Mouse (Mus musculus): Measurements from ENCODE around the gene Ubap1l.

GRCm38 (mm10) chr9:65346476-65347111 lies 14.2 kb upstream of the Ubap1l start:
- no peak for TF ChIP-seq ZC3H11A (IDR thresholded peaks at IDR 0.05; ENCODE audit: borderline replicate concordance, low read depth, low read length)
- TF ChIP-seq CHD2 (IDR thresholded peaks at IDR 0.05; ENCODE audit: low read depth, low read length): no peak
- no peak for TF ChIP-seq ZNF384 (IDR thresholded peaks at IDR 0.05; ENCODE audit: low read depth, low read length)
